Mouse (Mus musculus): ENCODE measurements at regions not wholly inside any gene's neighbourhood (a gene's known extent, or its start where the extent isn't known, plus 50 kb on each side); places are given as distances from the start of the nearest gene placed in this dataset.
A peak's percentile ranks its signal among the peaks of the same experiment; 100 is the strongest.

GRCm38 (mm10) chr2:147688742-147689141 lies 327.0 kb downstream of the Pax1 start:
- Histone ChIP-seq H3K4me1 (ENCODE audit: control insufficient read depth in 2 of 2, insufficient read depth in 2 of 2, low read length in 2 of 2, poor library complexity in 1 of 2) (no peaks in the 10 kb centered on the region), H3K4me3 (ENCODE audit: insufficient read depth in 1 of 2, low read depth in 1 of 2, low read length in 2 of 2, poor library complexity in 1 of 2, severe bottlenecking in 1 of 2) (no peak overlapping the region), H3K36me3 (ENCODE audit: control insufficient read depth, insufficient read depth, low read length, poor library complexity, severe bottlenecking) (no peaks in the 10 kb centered on the region), H3K27ac (ENCODE audit: insufficient read depth, low read depth, low read length, poor library complexity, severe bottlenecking) (no peak overlapping the region), H3K9ac (ENCODE audit: insufficient read depth, low read depth, low read length, poor library complexity, severe bottlenecking) (no peak overlapping the region), H3K9me3 (ENCODE audit: control insufficient read depth, insufficient read depth, low read depth, low read length) (no peaks in the 10 kb centered on the region)
- in situ Hi-C loops (cut with MboI; ENCODE audit: low sequenced_read_pairs in 2 of 2, unreplicated experiment in 2 of 2) = no loop called here
- peak; percentile 73 for DNase-seq (ENCODE audit: low read depth, low spot score)
- no peak for TF ChIP-seq CHD2 (IDR thresholded peaks at IDR 0.05; ENCODE audit: low read depth, low read length)
- TF ChIP-seq ZC3H11A (IDR thresholded peaks at IDR 0.05; ENCODE audit: borderline replicate concordance, low read depth, low read length) = 0 out of 2 replicates have a peak, but pooled peaks have one; percentile 11
- TF ChIP-seq ZNF384 (IDR thresholded peaks at IDR 0.05; ENCODE audit: low read depth, low read length) = no peak
- no peak for TF ChIP-seq MAFK (IDR thresholded peaks at IDR 0.05; ENCODE audit: insufficient read depth, low read depth, low read length)

GRCm38 (mm10) chr2:147656667-147657066 lies 294.9 kb downstream of the Pax1 start:
- H3K27ac ChIP-seq (ENCODE audit: insufficient read depth, low read depth, low read length, poor library complexity, severe bottlenecking) = no peak overlapping the region
- no peak overlapping the region for H3K9ac ChIP-seq (ENCODE audit: insufficient read depth, low read depth, low read length, poor library complexity, severe bottlenecking)
- DNase-seq (ENCODE audit: low read depth, low spot score) = peak; percentile 3
- in situ Hi-C loops (cut with MboI; ENCODE audit: low sequenced_read_pairs in 2 of 2, unreplicated experiment in 2 of 2) = no loop called here
- H3K4me3 ChIP-seq (ENCODE audit: insufficient read depth in 1 of 2, low read depth in 1 of 2, low read length in 2 of 2, poor library complexity in 1 of 2, severe bottlenecking in 1 of 2) = no peak overlapping the region
- H3K9me3 ChIP-seq (ENCODE audit: control insufficient read depth, insufficient read depth, low read depth, low read length) = no peaks in the 10 kb centered on the region
- no peaks in the 10 kb centered on the region for H3K36me3 ChIP-seq (ENCODE audit: control insufficient read depth, insufficient read depth, low read length, poor library complexity, severe bottlenecking)
- no peaks in the 10 kb centered on the region for H3K4me1 ChIP-seq (ENCODE audit: control insufficient read depth in 2 of 2, insufficient read depth in 2 of 2, low read length in 2 of 2, poor library complexity in 1 of 2)
- TF ChIP-seq CHD2 (IDR thresholded peaks at IDR 0.05; ENCODE audit: low read depth, low read length) (no peak), ZC3H11A (IDR thresholded peaks at IDR 0.05; ENCODE audit: borderline replicate concordance, low read depth, low read length) (no peak), MAFK (IDR thresholded peaks at IDR 0.05; ENCODE audit: insufficient read depth, low read depth, low read length) (no peak), ZNF384 (IDR thresholded peaks at IDR 0.05; ENCODE audit: low read depth, low read length) (no peak), HCFC1 (IDR thresholded peaks at IDR 0.05; ENCODE audit: borderline replicate concordance, insufficient read depth, low read length) (no peak)

GRCm38 (mm10) chr2:147650229-147650628 lies 288.5 kb downstream of the Pax1 start:
- Histone ChIP-seq H3K9me3 (ENCODE audit: control insufficient read depth, insufficient read depth, low read depth, low read length) (no peaks in the 10 kb centered on the region), H3K36me3 (ENCODE audit: control insufficient read depth, insufficient read depth, low read length, poor library complexity, severe bottlenecking) (no peaks in the 10 kb centered on the region), H3K4me3 (ENCODE audit: insufficient read depth in 1 of 2, low read depth in 1 of 2, low read length in 2 of 2, poor library complexity in 1 of 2, severe bottlenecking in 1 of 2) (no peak overlapping the region), H3K27ac (ENCODE audit: insufficient read depth, low read depth, low read length, poor library complexity, severe bottlenecking) (no peak overlapping the region), H3K4me1 (ENCODE audit: control insufficient read depth in 2 of 2, insufficient read depth in 2 of 2, low read length in 2 of 2, poor library complexity in 1 of 2) (no peaks in the 10 kb centered on the region), H3K9ac (ENCODE audit: insufficient read depth, low read depth, low read length, poor library complexity, severe bottlenecking) (no peak overlapping the region)
- TF ChIP-seq HCFC1 (IDR thresholded peaks at IDR 0.05; ENCODE audit: borderline replicate concordance, insufficient read depth, low read length) (no peak), MAFK (IDR thresholded peaks at IDR 0.05; ENCODE audit: insufficient read depth, low read depth, low read length) (no peak), ZC3H11A (IDR thresholded peaks at IDR 0.05; ENCODE audit: borderline replicate concordance, low read depth, low read length) (no peak)
- in situ Hi-C loops (cut with MboI; ENCODE audit: low sequenced_read_pairs in 2 of 2, unreplicated experiment in 2 of 2) = no loop called here
- no peak for DNase-seq (ENCODE audit: low read depth, low spot score)

DNA sequence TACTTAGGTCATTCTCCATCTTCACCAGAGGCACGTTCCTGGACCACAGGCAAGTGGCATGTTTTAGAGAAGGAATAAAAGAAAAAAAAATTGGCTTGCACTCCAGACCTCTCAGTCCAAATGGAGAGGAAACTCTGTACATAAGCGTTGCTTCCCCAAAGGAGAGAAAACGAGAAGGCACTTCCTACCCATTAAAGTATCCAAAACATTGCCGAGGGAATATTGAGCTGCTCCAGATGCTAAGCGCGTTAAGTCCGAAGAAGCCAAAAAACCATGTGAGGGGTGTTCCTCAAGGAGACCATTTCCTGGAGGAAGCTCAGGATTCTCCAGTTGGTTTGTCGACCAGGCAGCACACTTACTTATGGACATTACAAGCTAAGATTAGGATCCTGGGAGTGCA lies 286.2 kb downstream of the Pax1 start:
- TF ChIP-seq MAFK (IDR thresholded peaks at IDR 0.05; ENCODE audit: insufficient read depth, low read depth, low read length) = no peak
- TF ChIP-seq HCFC1 (IDR thresholded peaks at IDR 0.05; ENCODE audit: borderline replicate concordance, insufficient read depth, low read length) = no peak
- no peak for TF ChIP-seq CHD2 (IDR thresholded peaks at IDR 0.05; ENCODE audit: low read depth, low read length)
- TF ChIP-seq ZC3H11A (IDR thresholded peaks at IDR 0.05; ENCODE audit: borderline replicate concordance, low read depth, low read length) = no peak
- no peak for TF ChIP-seq ZNF384 (IDR thresholded peaks at IDR 0.05; ENCODE audit: low read depth, low read length)
- DNase-seq (ENCODE audit: low read depth, low spot score) = no peak
- no peak overlapping the region for H3K9ac ChIP-seq (ENCODE audit: insufficient read depth, low read depth, low read length, poor library complexity, severe bottlenecking)
- no peaks in the 10 kb centered on the region for H3K36me3 ChIP-seq (ENCODE audit: control insufficient read depth, insufficient read depth, low read length, poor library complexity, severe bottlenecking)
- in situ Hi-C loops (cut with MboI; ENCODE audit: low sequenced_read_pairs in 2 of 2, unreplicated experiment in 2 of 2) = no loop called here
- H3K27ac ChIP-seq (ENCODE audit: insufficient read depth, low read depth, low read length, poor library complexity, severe bottlenecking) = no peak overlapping the region
- H3K9me3 ChIP-seq (ENCODE audit: control insufficient read depth, insufficient read depth, low read depth, low read length) = no peaks in the 10 kb centered on the region
- no peaks in the 10 kb centered on the region for H3K4me1 ChIP-seq (ENCODE audit: control insufficient read depth in 2 of 2, insufficient read depth in 2 of 2, low read length in 2 of 2, poor library complexity in 1 of 2)
- no peak overlapping the region for H3K4me3 ChIP-seq (ENCODE audit: insufficient read depth in 1 of 2, low read depth in 1 of 2, low read length in 2 of 2, poor library complexity in 1 of 2, severe bottlenecking in 1 of 2)

GRCm38 (mm10) chr2:147647506-147647905 lies 285.8 kb downstream of the Pax1 start:
- Histone ChIP-seq H3K36me3 (ENCODE audit: control insufficient read depth, insufficient read depth, low read length, poor library complexity, severe bottlenecking) (no peaks in the 10 kb centered on the region), H3K9me3 (ENCODE audit: control insufficient read depth, insufficient read depth, low read depth, low read length) (no peaks in the 10 kb centered on the region), H3K27ac (ENCODE audit: insufficient read depth, low read depth, low read length, poor library complexity, severe bottlenecking) (no peak overlapping the region), H3K9ac (ENCODE audit: insufficient read depth, low read depth, low read length, poor library complexity, severe bottlenecking) (no peak overlapping the region), H3K4me3 (ENCODE audit: insufficient read depth in 1 of 2, low read depth in 1 of 2, low read length in 2 of 2, poor library complexity in 1 of 2, severe bottlenecking in 1 of 2) (no peak overlapping the region), H3K4me1 (ENCODE audit: control insufficient read depth in 2 of 2, insufficient read depth in 2 of 2, low read length in 2 of 2, poor library complexity in 1 of 2) (no peaks in the 10 kb centered on the region)
- in situ Hi-C loops (cut with MboI; ENCODE audit: low sequenced_read_pairs in 2 of 2, unreplicated experiment in 2 of 2) = no loop called here
- TF ChIP-seq ZNF384 (IDR thresholded peaks at IDR 0.05; ENCODE audit: low read depth, low read length) (no peak), ZC3H11A (IDR thresholded peaks at IDR 0.05; ENCODE audit: borderline replicate concordance, low read depth, low read length) (no peak), HCFC1 (IDR thresholded peaks at IDR 0.05; ENCODE audit: borderline replicate concordance, insufficient read depth, low read length) (no peak), CHD2 (IDR thresholded peaks at IDR 0.05; ENCODE audit: low read depth, low read length) (no peak), MAFK (IDR thresholded peaks at IDR 0.05; ENCODE audit: insufficient read depth, low read depth, low read length) (no peak)
- DNase-seq (ENCODE audit: low read depth, low spot score) = no peak
